Mouse (Mus musculus): Measurements from ENCODE around the gene Cacna1i. TPM values are rescaled to one million over a fixed set of nuclear protein-coding genes. Genes with fewer than 3 reads are reported as not detected.

The Cacna1i gene
- polyA plus RNA-seq, 1 experiment from 2014 or later = 0.03 TPM

- Histone ChIP-seq H3K4me2 (replicated peaks) (no peak overlapping the region), H3K4me1 (no peaks in the 10 kb centered on the region), H3K27ac (replicated peaks) (no peak overlapping the region), H3K4me3 (replicated peaks) (no peak overlapping the region), H3K36me3 (no peaks in the 10 kb centered on the region), H3K27me3 (0 out of 2 replicates have a peak, but pooled peaks cover 6% of the 10 kb centered on the region), H3K9ac (no peak overlapping the region), H3K9me3 (replicated peaks) (no peaks in the 10 kb centered on the region)
- WGBS = 65% methylated on average over 13 of the region's 13 CpGs
- no peak for ATAC-seq (ENCODE audit: insufficient number of reproducible peaks, low FRiP score, low TSS enrichment, low read depth)
Observed at GRCm38 (mm10) chr15:80363821-80364715, 77.0 kb downstream of the Cacna1i start.

GRCm38 (mm10) chr15:80366899-80367298 is 79.9 kb downstream of the Cacna1i start:
- Histone ChIP-seq H3K9me3 (replicated peaks) (no peaks in the 10 kb centered on the region), H3K36me3 (no peaks in the 10 kb centered on the region), H3K9ac (no peak overlapping the region), H3K4me3 (replicated peaks) (no peak overlapping the region), H3K4me1 (no peaks in the 10 kb centered on the region), H3K4me2 (replicated peaks) (no peak overlapping the region), H3K27me3 (0 out of 2 replicates have a peak, but pooled peaks cover 3% of the 10 kb centered on the region), H3K27ac (replicated peaks) (no peak overlapping the region)
- WGBS = 39% methylated on average over 16 of the region's 16 CpGs
- ATAC-seq (ENCODE audit: insufficient number of reproducible peaks, low FRiP score, low TSS enrichment, low read depth) = peak; percentile 36; the same call in 1 of the 2 replicates

- Histone ChIP-seq H3K27ac (replicated peaks) (no peak overlapping the region), H3K27me3 (no peaks in the 10 kb centered on the region), H3K4me3 (replicated peaks) (no peak overlapping the region), H3K4me2 (replicated peaks) (no peak overlapping the region), H3K36me3 (no peaks in the 10 kb centered on the region), H3K4me1 (no peaks in the 10 kb centered on the region), H3K9ac (no peak overlapping the region), H3K9me3 (replicated peaks) (no peaks in the 10 kb centered on the region)
- no peak for ATAC-seq (ENCODE audit: insufficient number of reproducible peaks, low FRiP score, low TSS enrichment, low read depth)
- WGBS = 67% methylated on average over 9 of the region's 9 CpGs
Observed at GRCm38 (mm10) chr15:80373219-80373964, 86.4 kb downstream of the Cacna1i start.

GRCm38 (mm10) chr15:80374854-80375253 is 87.8 kb downstream of the Cacna1i start:
- Histone ChIP-seq H3K4me1 (no peaks in the 10 kb centered on the region), H3K4me3 (replicated peaks) (no peak overlapping the region), H3K27me3 (no peaks in the 10 kb centered on the region), H3K27ac (replicated peaks) (no peak overlapping the region), H3K36me3 (no peaks in the 10 kb centered on the region), H3K4me2 (replicated peaks) (no peak overlapping the region), H3K9ac (no peak overlapping the region), H3K9me3 (replicated peaks) (no peaks in the 10 kb centered on the region)
- no peak for ATAC-seq (ENCODE audit: insufficient number of reproducible peaks, low FRiP score, low TSS enrichment, low read depth)
- WGBS = 56% methylated on average over 5 of the region's 5 CpGs

GRCm38 (mm10) chr15:80387185-80387584 is 100.1 kb downstream of the Cacna1i start:
- Histone ChIP-seq H3K9me3 (replicated peaks) (no peaks in the 10 kb centered on the region), H3K36me3 (no peaks in the 10 kb centered on the region), H3K27ac (replicated peaks) (no peak overlapping the region), H3K4me2 (replicated peaks) (no peak overlapping the region), H3K9ac (no peak overlapping the region), H3K4me3 (replicated peaks) (no peak overlapping the region), H3K27me3 (0 out of 2 replicates have a peak, but pooled peaks cover 3% of the 10 kb centered on the region), H3K4me1 (no peaks in the 10 kb centered on the region)
- no peak for ATAC-seq (ENCODE audit: insufficient number of reproducible peaks, low FRiP score, low TSS enrichment, low read depth)
- 79% methylated on average over 2 of the region's 2 CpGs for WGBS

GRCm38 (mm10) chr15:80391791-80392190 is 104.8 kb downstream of the Cacna1i start:
- ATAC-seq (ENCODE audit: insufficient number of reproducible peaks, low FRiP score, low TSS enrichment, low read depth) = no peak
- Histone ChIP-seq H3K4me2 (replicated peaks) (no peak overlapping the region), H3K9ac (no peak overlapping the region), H3K4me3 (replicated peaks) (no peak overlapping the region), H3K27ac (replicated peaks) (no peak overlapping the region), H3K36me3 (no peaks in the 10 kb centered on the region), H3K4me1 (no peaks in the 10 kb centered on the region), H3K9me3 (replicated peaks) (no peaks in the 10 kb centered on the region), H3K27me3 (0 out of 2 replicates have a peak, but pooled peaks cover 3% of the 10 kb centered on the region)
- 82% methylated on average over 14 of the region's 14 CpGs for WGBS

- no peak overlapping the region for H3K4me3 ChIP-seq (replicated peaks)
- no peak for ATAC-seq (ENCODE audit: insufficient number of reproducible peaks, low FRiP score, low TSS enrichment, low read depth)
- no peaks in the 10 kb centered on the region for H3K9me3 ChIP-seq (replicated peaks)
- no peaks in the 10 kb centered on the region for H3K36me3 ChIP-seq
- no peak overlapping the region for H3K4me2 ChIP-seq (replicated peaks)
- H3K4me1 ChIP-seq = no peaks in the 10 kb centered on the region
- H3K27me3 ChIP-seq = 0 out of 2 replicates have a peak, but pooled peaks cover 3% of the 10 kb centered on the region
- 66% methylated on average over 22 of the region's 22 CpGs for WGBS
- H3K27ac ChIP-seq (replicated peaks) = no peak overlapping the region
- no peak overlapping the region for H3K9ac ChIP-seq
Observed at GRCm38 (mm10) chr15:80395035-80395434, 108.0 kb downstream of the Cacna1i start.

- H3K4me2 ChIP-seq (replicated peaks) = no peak overlapping the region
- H3K27ac ChIP-seq (replicated peaks) = no peak overlapping the region
- no peaks in the 10 kb centered on the region for H3K9me3 ChIP-seq (replicated peaks)
- WGBS = 76% methylated on average over 1 of the region's 1 CpGs
- H3K36me3 ChIP-seq = no peaks in the 10 kb centered on the region
- no peaks in the 10 kb centered on the region for H3K27me3 ChIP-seq
- ATAC-seq (ENCODE audit: insufficient number of reproducible peaks, low FRiP score, low TSS enrichment, low read depth) = no peak
- H3K4me1 ChIP-seq = no peaks in the 10 kb centered on the region
- H3K4me3 ChIP-seq (replicated peaks) = no peak overlapping the region
- H3K9ac ChIP-seq = no peak overlapping the region
Observed at GRCm38 (mm10) chr15:80399451-80399850, 112.4 kb downstream of the Cacna1i start.

GRCm38 (mm10) chr15:80401387-80401898 is 114.4 kb downstream of the Cacna1i start:
- WGBS = 54% methylated on average over 2 of the region's 2 CpGs
- H3K27ac ChIP-seq (replicated peaks) = no peak overlapping the region
- no peak for ATAC-seq (ENCODE audit: insufficient number of reproducible peaks, low FRiP score, low TSS enrichment, low read depth)

GRCm38 (mm10) chr15:80401980-80402379 is 114.9 kb downstream of the Cacna1i start:
- no peak overlapping the region for H3K27ac ChIP-seq (replicated peaks)
- H3K27me3 ChIP-seq = no peaks in the 10 kb centered on the region
- no peaks in the 10 kb centered on the region for H3K4me1 ChIP-seq
- H3K9me3 ChIP-seq (replicated peaks) = no peaks in the 10 kb centered on the region
- no peak overlapping the region for H3K9ac ChIP-seq
- no peak overlapping the region for H3K4me3 ChIP-seq (replicated peaks)
- 73% methylated on average over 8 of the region's 8 CpGs for WGBS
- H3K36me3 ChIP-seq = no peaks in the 10 kb centered on the region
- H3K4me2 ChIP-seq (replicated peaks) = no peak overlapping the region
- ATAC-seq (ENCODE audit: insufficient number of reproducible peaks, low FRiP score, low TSS enrichment, low read depth) = no peak

More at GRCm38 (mm10) chr15:80401387-80401898, 114.4 kb downstream of the Cacna1i start:
- H3K9me3 ChIP-seq (replicated peaks) = no peaks in the 10 kb centered on the region
- no peaks in the 10 kb centered on the region for H3K27me3 ChIP-seq
- no peaks in the 10 kb centered on the region for H3K36me3 ChIP-seq
- H3K9ac ChIP-seq = no peak overlapping the region
- H3K4me1 ChIP-seq = no peaks in the 10 kb centered on the region
- no peak overlapping the region for H3K4me3 ChIP-seq (replicated peaks)
- H3K4me2 ChIP-seq (replicated peaks) = no peak overlapping the region

- H3K27ac ChIP-seq (replicated peaks) = no peak overlapping the region
- 21% methylated on average over 1 of the region's 1 CpGs for WGBS
- no peak for ATAC-seq (ENCODE audit: insufficient number of reproducible peaks, low FRiP score, low TSS enrichment, low read depth)
Observed at GRCm38 (mm10) chr15:80407873-80408272, 120.8 kb downstream of the Cacna1i start.

More at GRCm38 (mm10) chr15:80407873-80408272, 120.8 kb downstream of the Cacna1i start:
- no peaks in the 10 kb centered on the region for H3K27me3 ChIP-seq
- H3K4me2 ChIP-seq (replicated peaks) = no peak overlapping the region
- H3K4me1 ChIP-seq = 0 out of 2 replicates have a peak, but pooled peaks cover 5% of the 10 kb centered on the region
- no peak overlapping the region for H3K9ac ChIP-seq
- no peaks in the 10 kb centered on the region for H3K9me3 ChIP-seq (replicated peaks)
- H3K36me3 ChIP-seq = no peaks in the 10 kb centered on the region
- no peak overlapping the region for H3K4me3 ChIP-seq (replicated peaks)
